Mouse (Mus musculus) forebrain, embryonic 12.5 days (tissue): ENCODE measurements around the gene Stt3a. TPM values are rescaled to one million over a fixed set of nuclear protein-coding genes. Genes with fewer than 3 reads are reported as not detected.

ENCODE experiments used
- ATAC-seq: fragments of 200-750 bp; cut with Nextera tagmentation; 2 replicates; pipeline ENCODE4 v1.8.0; 2017; ENCODE audit warnings: moderate TSS enrichment; ENCODE audit not compliant: low FRiP score
- H3K27ac ChIP-seq: fragments of 300-500 bp; sonication (generic); 2 replicates; pipeline ENCODE4 v1.5.1; 2016; ENCODE audit warnings: mild to moderate bottlenecking
- H3K27me3 ChIP-seq: fragments of 300-500 bp; sonication (generic); 2 replicates; pipeline ENCODE4 v1.6.1; 2016; ENCODE audit warnings: mild to moderate bottlenecking
- H3K36me3 ChIP-seq: fragments of 300-500 bp; sonication (generic); replicated peaks from 2 replicates; pipeline ENCODE4 v1.6.1; 2016; ENCODE audit warnings: mild to moderate bottlenecking
- H3K4me1 ChIP-seq: fragments of 300-500 bp; sonication (generic); 2 replicates; pipeline ENCODE4 v1.6.1; 2016
- H3K4me2 ChIP-seq: fragments of 300-500 bp; sonication (generic); 2 replicates; pipeline ENCODE4 v1.6.1; 2016; ENCODE audit warnings: mild to moderate bottlenecking, moderate library complexity
- H3K4me3 ChIP-seq: fragments of 300-500 bp; sonication (generic); replicated peaks from 2 replicates; pipeline ENCODE4 v1.5.1; 2016; ENCODE audit warnings: mild to moderate bottlenecking
- H3K9ac ChIP-seq: fragments of 300-500 bp; sonication (generic); 2 replicates; pipeline ENCODE4 v1.6.1; 2016; ENCODE audit warnings: mild to moderate bottlenecking
- H3K9me3 ChIP-seq: fragments of 300-500 bp; sonication (generic); 2 replicates; pipeline ENCODE4 v1.6.1; 2016
- WGBS: fragments of 180-500 bp; shearing (Covaris S2); methylation state at CpG from one replicate; pipeline ENCODE4 v1.1.7; 2016; 5-methylcytosine and 5-hydroxymethylcytosine counted together
- polyA plus RNA-seq: library from polyadenylated mRNA; unstranded; fragments of >200 nt; fragmentation: Nextera tagmentation; extraction: Ambion mirVana; gene quantifications from 2 replicates; pipeline ENCODE4 v1.2.1, GENCODE M21; 2016

Gene Stt3a
- 132 and 144 TPM in 2 replicates for polyA plus RNA-seq

DNA sequence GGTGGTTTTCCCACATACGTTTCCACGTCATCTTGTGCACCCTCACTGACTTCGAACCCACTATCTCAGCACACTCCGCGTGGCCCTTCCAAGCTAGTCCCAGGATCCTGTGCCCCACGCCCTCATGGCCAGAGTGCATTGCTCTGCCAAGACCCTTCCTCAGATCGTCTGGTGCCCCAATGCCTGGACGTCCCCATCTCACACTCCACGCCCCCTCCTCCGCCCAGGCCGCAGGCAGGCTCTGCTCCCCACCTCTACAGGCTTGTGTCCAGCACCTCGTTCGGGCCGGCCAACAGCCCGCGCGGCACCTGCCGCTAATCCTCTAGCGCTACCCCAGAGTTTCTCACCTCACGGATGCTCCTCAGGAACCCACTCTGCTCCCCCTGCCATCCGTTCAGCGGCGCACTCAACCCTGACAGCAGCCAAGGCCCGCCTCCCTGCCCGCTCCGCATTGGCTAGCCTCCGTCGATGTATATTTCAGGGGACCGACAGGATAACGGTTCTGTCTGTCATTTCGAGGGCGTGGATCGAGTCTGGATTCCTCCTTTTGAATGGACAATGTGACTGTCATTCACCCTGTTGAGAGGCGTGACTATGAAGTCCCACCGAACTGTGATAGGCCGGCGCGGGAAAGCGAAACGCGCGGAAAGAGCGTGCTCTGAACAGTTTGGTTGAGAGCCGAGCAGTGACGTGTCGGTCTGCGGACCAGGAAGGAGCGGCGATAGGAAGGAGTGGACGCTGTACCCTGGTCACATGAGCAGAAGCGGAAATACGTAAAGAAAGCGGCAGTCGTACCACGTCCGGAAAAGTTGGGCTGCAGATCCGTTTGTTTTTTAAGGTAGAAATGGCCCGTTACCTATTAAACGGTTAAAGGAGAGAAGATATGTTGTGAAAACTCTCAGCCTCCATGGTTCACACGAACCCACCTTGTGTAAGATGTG is at the start of gene Stt3a:
TSS of gene Stt3a (minus strand) at position 477 of the 941 bp plus-strand sequence.
- peak within 1 kb of the TSS; percentile 70 for H3K4me3 ChIP-seq
- no peaks in the 10 kb centered on the region for H3K9me3 ChIP-seq
- H3K27ac ChIP-seq, result peak within 1 kb of the TSS; percentile 72
- H3K36me3 ChIP-seq, result peaks cover 19% of the 10 kb centered on the region
- peak; percentile 100 for ATAC-seq
- H3K9ac ChIP-seq, result peak within 1 kb of the TSS; percentile 84
- peak within 1 kb of the TSS; percentile 83 for H3K4me2 ChIP-seq
- WGBS, result under 1% methylated on average over 60 of the region's 60 CpGs
- H3K27me3 ChIP-seq, result no peaks in the 10 kb centered on the region
- peaks cover 20% of the 10 kb centered on the region for H3K4me1 ChIP-seq

GRCm38 (mm10) chr9:36814486-36814885 is 47.0 kb upstream of the Stt3a start:
- H3K4me3 ChIP-seq, result no peak overlapping the region
- no peaks in the 10 kb centered on the region for H3K9me3 ChIP-seq
- no peaks in the 10 kb centered on the region for H3K27me3 ChIP-seq
- no peaks in the 10 kb centered on the region for H3K4me1 ChIP-seq
- no peak for ATAC-seq
- H3K4me2 ChIP-seq, result no peak overlapping the region
- H3K36me3 ChIP-seq, result no peaks in the 10 kb centered on the region
- 71% methylated on average over 2 of the region's 3 CpGs for WGBS
- no peak overlapping the region for H3K9ac ChIP-seq
- no peak overlapping the region for H3K27ac ChIP-seq

- Histone ChIP-seq H3K27ac (no peak overlapping the region), H3K9ac (no peak overlapping the region), H3K4me1 (no peaks in the 10 kb centered on the region), H3K36me3 (no peaks in the 10 kb centered on the region), H3K9me3 (no peaks in the 10 kb centered on the region), H3K4me3 (no peak overlapping the region), H3K4me2 (no peak overlapping the region), H3K27me3 (no peaks in the 10 kb centered on the region)
- 91% methylated on average over 5 of the region's 5 CpGs for WGBS
- no peak for ATAC-seq
These were observed 40.8 kb upstream of the Stt3a start for GRCm38 (mm10) chr9:36808126-36808785.

GRCm38 (mm10) chr9:36805256-36805975 is 37.9 kb upstream of the Stt3a start:
- H3K9ac ChIP-seq, result no peak overlapping the region
- 97% methylated on average over 3 of the region's 3 CpGs for WGBS
- H3K4me1 ChIP-seq, result no peaks in the 10 kb centered on the region
- no peaks in the 10 kb centered on the region for H3K27me3 ChIP-seq
- H3K9me3 ChIP-seq, result no peaks in the 10 kb centered on the region
- H3K36me3 ChIP-seq, result no peaks in the 10 kb centered on the region
- H3K27ac ChIP-seq, result no peak overlapping the region
- H3K4me3 ChIP-seq, result no peak overlapping the region
- no peak for ATAC-seq
- H3K4me2 ChIP-seq, result no peak overlapping the region

DNA sequence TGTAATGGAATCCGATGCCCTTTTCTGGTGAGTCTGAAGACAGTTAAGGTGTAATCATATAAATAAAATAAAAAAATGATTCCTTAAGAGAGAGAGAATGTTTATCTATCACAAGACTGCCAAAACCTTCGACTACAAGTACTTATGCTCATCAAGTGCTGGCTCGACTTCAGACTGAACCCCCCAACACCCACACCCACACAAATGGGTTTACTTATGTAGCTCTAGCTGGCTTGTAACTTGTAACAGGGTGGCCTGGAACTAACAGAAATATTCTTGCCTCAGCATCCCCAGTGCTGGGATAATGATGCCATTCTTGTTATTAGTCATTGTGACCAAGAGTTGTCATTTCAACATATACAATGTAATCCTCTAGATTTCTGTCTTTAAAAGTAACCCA is 36.4 kb upstream of the Stt3a start:
- Histone ChIP-seq H3K4me3 (no peak overlapping the region), H3K36me3 (no peaks in the 10 kb centered on the region), H3K27me3 (no peaks in the 10 kb centered on the region), H3K27ac (no peak overlapping the region), H3K4me2 (no peak overlapping the region), H3K4me1 (no peaks in the 10 kb centered on the region), H3K9me3 (no peaks in the 10 kb centered on the region), H3K9ac (no peak overlapping the region)
- WGBS, result 82% methylated on average over 3 of the region's 3 CpGs
- no peak for ATAC-seq

GRCm38 (mm10) chr9:36803386-36803785 is 35.9 kb upstream of the Stt3a start:
- ATAC-seq, result no peak
- Histone ChIP-seq H3K36me3 (no peaks in the 10 kb centered on the region), H3K27ac (no peak overlapping the region), H3K4me1 (no peaks in the 10 kb centered on the region), H3K27me3 (no peaks in the 10 kb centered on the region), H3K4me3 (no peak overlapping the region), H3K9me3 (no peaks in the 10 kb centered on the region), H3K4me2 (no peak overlapping the region), H3K9ac (no peak overlapping the region)
- WGBS, result 82% methylated on average over 6 of the region's 6 CpGs

GRCm38 (mm10) chr9:36802951-36803350 is 35.5 kb upstream of the Stt3a start:
- ATAC-seq, result no peak
- no peak overlapping the region for H3K9ac ChIP-seq
- WGBS, result 86% methylated on average over 3 of the region's 3 CpGs
- H3K27ac ChIP-seq, result no peak overlapping the region
- no peaks in the 10 kb centered on the region for H3K27me3 ChIP-seq
- no peak overlapping the region for H3K4me3 ChIP-seq
- no peak overlapping the region for H3K4me2 ChIP-seq
- no peaks in the 10 kb centered on the region for H3K9me3 ChIP-seq
- no peaks in the 10 kb centered on the region for H3K36me3 ChIP-seq
- H3K4me1 ChIP-seq, result no peaks in the 10 kb centered on the region

- H3K4me1 ChIP-seq, result no peaks in the 10 kb centered on the region
- no peaks in the 10 kb centered on the region for H3K27me3 ChIP-seq
- no peaks in the 10 kb centered on the region for H3K9me3 ChIP-seq
- 94% methylated on average over 2 of the region's 2 CpGs for WGBS
- H3K27ac ChIP-seq, result no peak overlapping the region
- no peaks in the 10 kb centered on the region for H3K36me3 ChIP-seq
- ATAC-seq, result no peak
- H3K9ac ChIP-seq, result no peak overlapping the region
- H3K4me3 ChIP-seq, result no peak overlapping the region
- H3K4me2 ChIP-seq, result no peak overlapping the region
These were observed 34.5 kb upstream of the Stt3a start for GRCm38 (mm10) chr9:36801961-36802360.

GRCm38 (mm10) chr9:36796781-36797555 is 29.5 kb upstream of the Stt3a start, which contains the start of gene Ei24:
TSS of gene Ei24 (minus strand) at chr9:36797393.
- Histone ChIP-seq H3K27me3 (no peaks in the 10 kb centered on the region), H3K9me3 (no peaks in the 10 kb centered on the region), H3K4me1 (peaks cover 20% of the 10 kb centered on the region), H3K9ac (peak within 1 kb of the TSS; percentile 94), H3K4me2 (peak within 1 kb of the TSS; percentile 90), H3K36me3 (peaks cover 9% of the 10 kb centered on the region), H3K4me3 (peak within 1 kb of the TSS; percentile 95), H3K27ac (peak within 1 kb of the TSS; percentile 80)
- ATAC-seq, result peak; percentile 99
- WGBS, result under 1% methylated on average over 64 of the region's 66 CpGs

DNA sequence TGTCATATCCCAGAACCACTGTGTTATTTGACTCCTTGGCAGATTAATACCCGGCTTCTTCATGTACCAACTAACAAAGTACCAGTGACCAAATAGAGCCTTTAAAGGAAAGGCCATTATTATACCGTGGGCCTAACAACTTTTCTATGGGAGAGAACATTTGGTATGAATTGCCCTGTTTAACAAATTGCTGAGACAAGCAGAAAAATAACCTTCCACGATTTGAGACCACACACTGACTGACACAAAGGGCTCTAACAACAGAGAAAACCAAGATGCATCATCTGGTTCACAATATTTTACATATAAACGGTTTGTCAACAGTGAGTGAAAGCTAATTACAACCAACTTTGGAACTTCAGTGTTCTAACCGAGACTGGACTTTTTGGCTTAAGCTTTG is 28.7 kb upstream of the Stt3a start:
- H3K36me3 ChIP-seq, result peaks cover 16% of the 10 kb centered on the region
- ATAC-seq, result no peak
- peak overlapping the region; percentile 95 for H3K4me3 ChIP-seq
- peaks cover 20% of the 10 kb centered on the region for H3K4me1 ChIP-seq
- H3K4me2 ChIP-seq, result peak overlapping the region; percentile 90
- peak overlapping the region; percentile 94 for H3K9ac ChIP-seq
- no peak overlapping the region; the same call in 1 of the 2 replicates for H3K27ac ChIP-seq
- 18% methylated on average over 5 of the region's 5 CpGs for WGBS
- H3K9me3 ChIP-seq, result no peaks in the 10 kb centered on the region
- no peaks in the 10 kb centered on the region for H3K27me3 ChIP-seq

GRCm38 (mm10) chr9:36795556-36795955 is 28.1 kb upstream of the Stt3a start:
- WGBS, result 81% methylated on average over 1 of the region's 1 CpGs
- ATAC-seq, result no peak
- no peaks in the 10 kb centered on the region for H3K9me3 ChIP-seq
- no peak overlapping the region for H3K9ac ChIP-seq
- peak overlapping the region; percentile 90; the same call in 1 of the 2 replicates for H3K4me2 ChIP-seq
- no peak overlapping the region for H3K4me3 ChIP-seq
- no peak overlapping the region for H3K27ac ChIP-seq
- H3K36me3 ChIP-seq, result peaks cover 23% of the 10 kb centered on the region
- no peaks in the 10 kb centered on the region for H3K27me3 ChIP-seq
- H3K4me1 ChIP-seq, result peaks cover 20% of the 10 kb centered on the region
